Mouse (Mus musculus): ENCODE data around the gene Lnx1.

GRCm38 (mm10) chr5:74677399-74678338, 25.0 kb downstream of the Lnx1 start:
- no peak for TF ChIP-seq EP300 (IDR thresholded peaks at IDR 0.05)
- no peak for TF ChIP-seq CTCF (IDR thresholded peaks at IDR 0.05)

Data from lung, postnatal 0 days (tissue).